Mouse (Mus musculus) frontal cortex, adult 2 months (tissue): ENCODE results near the gene Tatdn2. TPM values are rescaled to one million over a fixed set of nuclear protein-coding genes. Genes with fewer than 3 reads are reported as not detected.
"Not testable (repeated sequence)": the region's sequence is repeated elsewhere in the genome, so short reads cannot be mapped to it uniquely, and the experiment has no call there.

Experiments
- DNase-seq, 2 experiments: peaks; one replicate each; pipeline ENCODE4 v3.0.0; 2022; ENCODE audit warnings: low spot score in 1 of 2; ENCODE audit errors: extremely low spot score in 1 of 2
- polyA plus RNA-seq: library from polyadenylated mRNA; depleted of rRNA; stranded (reverse); fragments of >200 nt; gene quantifications from 2 replicates; pipeline ENCODE4 v1.2.3, GENCODE M21; 2012

Gene Tatdn2
- polyA plus RNA-seq, 1 experiment = 29.9 TPM

GRCm38 (mm10) chr6:113669821-113670220 is 27.0 kb upstream of the Tatdn2 start:
- DNase-seq = no peak

DNA sequence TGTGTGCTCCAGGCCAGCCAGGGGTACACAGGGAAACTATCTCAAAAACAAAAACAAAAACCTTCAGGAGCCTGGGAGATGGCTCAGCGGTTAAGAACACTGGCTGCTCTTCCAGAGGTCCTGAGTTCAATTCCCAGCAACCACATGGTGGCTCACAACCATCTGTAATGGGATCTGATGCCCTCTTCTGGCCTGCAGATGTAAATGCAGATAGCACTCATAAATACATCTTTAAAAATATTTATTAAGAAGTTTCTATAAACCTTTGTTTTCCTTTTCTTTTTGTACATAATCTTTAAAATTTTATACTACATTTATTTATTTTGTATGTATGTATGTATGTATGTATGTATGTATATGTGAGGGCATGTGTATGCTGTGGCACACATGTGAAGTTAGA is 24.8 kb upstream of the Tatdn2 start:
- DNase-seq = not testable (repeated sequence)

DNA sequence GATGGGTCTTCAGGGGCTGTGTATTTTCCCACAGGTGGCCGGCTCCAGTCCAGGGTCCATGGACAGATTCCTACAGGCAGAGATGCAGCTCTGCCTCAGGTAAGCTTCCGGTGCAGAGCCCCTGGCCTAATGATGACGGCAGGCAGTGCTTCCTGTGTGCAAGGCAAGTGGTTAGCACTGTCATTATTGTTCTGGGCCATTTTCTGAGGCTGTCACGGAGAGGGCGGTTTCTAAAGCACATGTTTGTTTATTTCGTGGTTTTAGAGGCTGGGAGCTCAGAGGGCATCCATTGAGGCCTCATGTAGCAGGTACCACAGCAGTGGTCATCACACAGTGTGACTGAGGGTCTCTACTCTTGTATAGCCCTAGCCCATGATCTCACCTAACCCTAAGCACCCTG is 23.9 kb upstream of the Tatdn2 start:
- DNase-seq = no peak

GRCm38 (mm10) chr6:113675234-113675633 is 21.6 kb upstream of the Tatdn2 start:
- DNase-seq = no peak

- DNase-seq = no peak
Measured at GRCm38 (mm10) chr6:113675991-113676390, 20.9 kb upstream of the Tatdn2 start.

- DNase-seq = no peak
Measured at GRCm38 (mm10) chr6:113677070-113677734, 19.6 kb upstream of the Tatdn2 start.

DNA sequence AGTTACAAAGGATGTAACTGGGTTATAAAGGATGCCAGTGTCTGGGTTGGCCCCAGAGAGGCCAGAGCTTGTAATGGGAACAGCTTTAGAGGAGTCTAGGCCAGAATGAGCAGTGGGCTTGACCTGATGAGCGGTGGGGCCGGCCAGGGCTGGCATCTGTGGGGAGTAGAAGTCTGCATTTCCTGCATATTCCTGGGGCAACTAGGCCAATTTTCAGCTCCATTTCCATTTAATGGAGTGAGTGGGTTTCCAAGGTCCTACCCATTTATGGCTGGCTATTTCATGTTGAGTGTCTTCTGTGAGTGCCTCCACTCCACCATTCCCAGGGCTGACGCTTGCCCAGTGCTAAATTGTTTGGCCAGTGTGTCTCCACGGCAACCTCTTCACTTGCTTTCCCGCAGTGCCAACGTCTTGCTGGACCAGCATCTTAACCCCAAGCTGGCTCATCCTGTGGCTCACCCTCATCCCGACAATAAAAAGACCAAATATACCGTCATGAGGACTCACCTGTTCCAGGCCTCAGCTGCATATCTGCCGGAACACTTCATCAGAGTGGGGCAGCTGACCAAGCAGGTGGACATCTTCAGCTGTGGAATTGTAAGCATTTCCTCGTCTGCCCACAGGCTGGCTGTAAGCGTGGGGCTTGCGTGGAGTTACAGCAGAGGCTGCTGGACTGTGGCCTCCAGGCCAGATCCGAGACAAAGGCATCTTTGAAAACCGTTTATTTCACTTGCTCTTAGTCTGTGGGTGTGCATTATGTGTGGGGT is 18.4 kb upstream of the Tatdn2 start:
- no peak for DNase-seq

GRCm38 (mm10) chr6:113679993-113680566 is 16.8 kb upstream of the Tatdn2 start:
- no peak for DNase-seq

GRCm38 (mm10) chr6:113681271-113681670 is 15.6 kb upstream of the Tatdn2 start:
- DNase-seq = peak; percentile 55 to 90

GRCm38 (mm10) chr6:113683081-113683825 is 13.6 kb upstream of the Tatdn2 start:
- DNase-seq = no peak

GRCm38 (mm10) chr6:113686551-113687125 is 10.2 kb upstream of the Tatdn2 start:
- no peak for DNase-seq

DNA sequence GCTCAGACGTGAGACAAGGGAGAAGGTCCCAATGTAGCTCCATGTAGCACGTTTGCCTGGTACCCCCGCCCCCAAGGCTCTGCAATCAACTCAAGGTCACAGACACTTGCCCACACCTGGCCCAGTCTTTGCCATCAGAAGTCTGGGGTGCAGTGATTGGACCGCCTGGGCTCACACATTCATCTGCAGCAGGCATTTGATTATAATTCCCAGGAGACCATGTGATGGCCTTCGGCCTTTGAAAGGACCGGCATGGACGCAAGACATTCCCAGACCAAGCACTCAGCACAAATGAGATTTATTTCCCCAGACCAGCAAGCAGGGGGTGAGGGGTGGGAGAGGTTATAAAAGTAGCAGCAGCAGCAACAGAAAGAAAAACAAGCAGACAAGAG is 6.8 kb upstream of the Tatdn2 start:
- no peak for DNase-seq

DNA sequence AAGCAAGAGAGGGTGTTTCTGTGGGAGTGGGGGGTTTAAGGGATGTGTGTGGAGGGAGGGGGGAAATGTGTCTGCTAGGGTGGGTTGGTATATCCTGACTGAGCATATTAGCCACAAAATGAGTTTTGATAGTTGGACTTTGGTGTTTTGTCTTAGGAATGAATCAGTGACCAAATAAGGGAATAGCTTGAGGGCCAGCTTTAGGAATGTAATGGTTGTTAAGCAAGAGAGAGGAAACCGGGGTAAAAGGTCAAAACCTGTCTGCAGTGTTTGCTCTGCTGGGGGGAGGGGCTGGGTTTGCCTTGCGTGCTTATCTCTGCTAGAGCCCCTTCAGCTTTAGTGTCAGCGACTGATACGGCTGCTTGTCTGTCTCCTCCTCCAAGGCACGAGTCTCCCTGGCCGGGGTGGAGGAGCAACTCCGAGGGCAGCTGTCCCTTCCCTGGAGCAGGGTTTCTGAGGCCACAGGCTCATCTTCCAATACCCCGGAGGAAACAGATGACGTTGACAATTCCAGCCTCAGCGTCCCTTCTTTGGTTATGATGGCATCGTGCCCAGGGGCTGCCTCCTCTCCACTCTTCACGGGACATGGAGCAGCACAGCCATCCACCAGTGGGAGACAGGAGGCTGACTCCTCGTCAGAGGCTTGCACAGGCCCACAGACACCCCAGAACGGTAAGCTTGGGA is 6.3 kb upstream of the Tatdn2 start:
- no peak for DNase-seq

DNA sequence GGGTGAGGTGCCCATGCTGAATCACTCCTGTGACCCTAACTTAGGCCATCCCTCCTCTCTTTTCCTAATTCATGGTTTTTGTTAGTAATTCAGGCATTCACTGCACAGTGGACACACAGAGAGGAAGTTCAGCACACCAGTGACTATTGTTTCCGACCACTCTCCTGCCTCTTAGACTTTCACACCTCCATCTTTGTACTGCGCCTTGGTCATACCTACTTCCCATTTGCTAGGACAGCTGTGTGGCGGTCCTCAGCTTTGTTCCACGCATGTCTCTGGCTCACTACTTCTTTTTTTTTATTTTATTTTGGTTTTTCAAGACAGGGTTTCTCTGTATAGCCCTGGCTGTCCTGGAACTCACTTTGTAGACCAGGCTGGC is 5.8 kb upstream of the Tatdn2 start:
- DNase-seq = no peak

DNA sequence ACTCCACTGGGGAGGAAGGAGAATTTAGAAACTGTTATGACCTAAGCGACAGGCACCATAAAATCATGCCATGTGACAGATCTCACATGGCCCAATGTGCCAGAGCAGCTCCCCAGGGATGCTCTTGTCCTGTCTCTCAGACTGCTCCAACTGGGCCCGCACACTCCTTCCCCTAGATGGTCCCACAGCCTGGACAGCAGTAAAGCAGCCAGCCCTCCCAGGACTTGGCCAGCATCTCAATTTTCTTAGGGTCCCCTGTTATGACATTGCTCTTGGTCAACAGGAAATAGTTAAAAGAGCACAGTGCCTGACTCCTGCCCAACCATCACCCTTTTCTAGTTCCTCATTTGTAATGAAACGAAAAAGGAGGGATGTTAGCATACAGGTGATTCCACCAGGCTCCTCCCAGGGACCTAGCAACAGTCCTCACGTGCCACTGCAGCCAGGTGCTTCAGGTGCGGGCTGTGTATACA is 4.2 kb upstream of the Tatdn2 start:
- no peak for DNase-seq

DNA sequence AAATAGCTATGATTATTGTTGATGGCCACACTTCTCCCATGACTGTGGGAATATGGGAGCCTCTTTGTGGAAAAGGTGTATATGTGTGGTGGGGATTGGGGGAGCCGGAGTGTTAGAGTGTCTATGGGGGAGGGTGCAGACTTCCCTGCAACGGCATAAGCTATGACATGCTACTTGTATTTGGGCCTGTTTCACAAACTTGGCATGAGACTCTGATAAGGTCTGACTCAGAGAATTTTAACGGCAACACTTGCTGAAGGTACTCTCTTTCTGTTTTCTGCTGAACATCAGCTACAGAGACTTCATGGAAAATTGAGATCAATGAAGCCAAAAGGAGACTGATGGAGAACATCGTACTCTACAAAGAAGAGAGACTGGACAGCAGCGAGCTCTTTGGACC is 3.5 kb upstream of the Tatdn2 start:
- no peak for DNase-seq

- no peak for DNase-seq
Measured at GRCm38 (mm10) chr6:113695203-113695602, 1.6 kb upstream of the Tatdn2 start.

DNA sequence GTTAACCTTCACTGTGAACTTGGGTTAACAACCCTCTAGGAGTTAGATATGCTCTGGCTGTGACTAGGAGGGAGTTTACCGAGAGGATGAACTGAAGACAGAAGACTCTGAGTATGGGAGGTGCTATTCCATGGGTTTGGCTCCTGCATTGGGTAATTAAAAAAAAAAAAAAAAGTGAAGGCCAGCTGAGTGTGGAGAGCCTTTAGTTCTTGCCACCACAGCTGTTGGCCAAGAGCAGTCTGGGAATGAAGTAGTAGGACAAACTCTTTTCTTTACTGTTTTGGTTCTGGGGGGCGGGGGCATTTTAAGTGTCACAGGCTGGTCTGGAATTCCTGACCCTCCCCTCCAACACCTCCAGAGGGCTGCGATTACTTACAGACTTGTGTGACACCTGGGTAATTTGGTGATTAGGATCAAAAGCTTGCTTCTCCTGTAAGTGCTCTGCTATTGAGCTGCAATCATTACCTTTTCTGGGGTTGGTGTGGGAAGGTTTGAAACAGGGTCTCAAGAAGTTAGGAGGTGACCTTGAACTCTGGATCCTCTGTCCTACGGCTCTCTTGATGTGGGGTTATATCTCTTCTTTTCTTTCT is 989 bp upstream of the Tatdn2 start:
- DNase-seq = no peak

- no peak for DNase-seq
Measured at GRCm38 (mm10) chr6:113697222-113698205, 664 bp downstream of the Tatdn2 start.
